Mouse (Mus musculus): ENCODE measurements around the gene Ccdc184.

DNA sequence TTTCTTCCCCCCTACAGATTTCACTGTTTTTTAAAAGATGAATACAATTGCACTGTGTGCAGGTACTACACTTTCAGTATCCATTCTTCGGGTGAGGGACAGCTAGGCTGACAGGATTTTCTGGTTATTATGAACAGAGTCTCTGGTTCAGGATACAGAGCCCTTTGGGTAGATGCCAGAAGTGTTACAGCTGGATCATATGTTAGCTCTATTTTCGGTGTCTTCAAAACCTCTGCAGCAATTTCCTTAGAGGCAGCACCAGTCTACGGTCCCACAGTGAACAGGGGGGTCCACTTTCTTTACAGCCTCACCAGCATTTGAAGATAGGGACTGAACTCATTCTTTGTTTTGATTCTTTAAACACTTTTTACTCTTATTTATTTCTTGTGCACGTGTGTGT is 17.5 kb downstream of the Ccdc184 start:
- TF ChIP-seq GATA1 (IDR thresholded peaks at IDR 0.05; ENCODE audit: low read length) (no peak), TAL1 (IDR thresholded peaks at IDR 0.05; ENCODE audit: low read length) (no peak)
